Mouse (Mus musculus): ENCODE measurements around the gene Plekhg2.

DNA sequence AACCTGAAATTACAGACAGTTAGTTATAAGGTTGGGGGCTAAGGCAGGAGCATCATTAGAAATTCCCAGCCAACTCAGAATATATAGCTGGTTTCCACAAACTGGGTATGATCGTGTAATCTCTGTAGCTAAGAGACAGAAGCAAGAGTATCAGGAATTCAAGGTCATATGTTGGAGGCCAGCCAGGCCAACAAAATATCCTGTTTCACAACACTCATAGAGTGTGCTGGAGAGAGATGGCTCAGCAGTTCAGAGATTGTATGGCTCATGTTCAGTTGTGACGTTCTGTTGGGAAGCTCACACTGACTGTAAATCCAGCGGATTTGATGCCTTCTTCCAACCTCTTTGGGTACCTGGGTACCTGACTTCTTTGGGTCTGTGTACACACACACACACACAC is 24.7 kb downstream of the Plekhg2 start:
- no peak for TF ChIP-seq CTCF (IDR thresholded peaks at IDR 0.05; ENCODE audit: low read depth, low read length)
- TF ChIP-seq GATA1 (IDR thresholded peaks at IDR 0.05; ENCODE audit: borderline replicate concordance, low read length): no peak
- TF ChIP-seq TAL1 (conservative IDR thresholded peaks at IDR 0.05; ENCODE audit: low read depth, low read length): no peak
- TF ChIP-seq POLR2AphosphoS5 (IDR thresholded peaks at IDR 0.05; ENCODE audit: insufficient replicate concordance, low read depth, low read length): no peak
- no peak for TF ChIP-seq GATA2 (IDR thresholded peaks at IDR 0.05; ENCODE audit: borderline replicate concordance, low read depth, low read length)

All from G1E (cell line).